Mouse (Mus musculus): ENCODE results near the gene Nptxr.
A peak's percentile ranks its signal among the peaks of the same experiment; 100 is the strongest.

The Nptxr gene

GRCm38 (mm10) chr15:79752742-79753419 lies 51.7 kb downstream of the Nptxr start:
- peak; percentile 77 for DNase-seq (ENCODE audit: inconsistent ontology term)

GRCm38 (mm10) chr15:79751772-79752171 lies 52.8 kb downstream of the Nptxr start:
- no peak for DNase-seq (ENCODE audit: inconsistent ontology term)

- DNase-seq (ENCODE audit: inconsistent ontology term): no peak
These were observed 54.3 kb downstream of the Nptxr start for GRCm38 (mm10) chr15:79750266-79750665.

GRCm38 (mm10) chr15:79749162-79749561 lies 55.4 kb downstream of the Nptxr start:
- DNase-seq (ENCODE audit: inconsistent ontology term): no peak

GRCm38 (mm10) chr15:79747998-79748397 lies 56.6 kb downstream of the Nptxr start:
- no peak for DNase-seq (ENCODE audit: inconsistent ontology term)

- no peak for DNase-seq (ENCODE audit: inconsistent ontology term)
These were observed 58.7 kb downstream of the Nptxr start for GRCm38 (mm10) chr15:79745883-79746282.

GRCm38 (mm10) chr15:79745312-79745711 lies 59.3 kb downstream of the Nptxr start:
- DNase-seq (ENCODE audit: inconsistent ontology term): no peak

- no peak for DNase-seq (ENCODE audit: inconsistent ontology term)
These were observed 59.8 kb downstream of the Nptxr start for GRCm38 (mm10) chr15:79744742-79745141.

- no peak for DNase-seq (ENCODE audit: inconsistent ontology term)
These were observed 60.6 kb downstream of the Nptxr start for GRCm38 (mm10) chr15:79744001-79744400.

- no peak for DNase-seq (ENCODE audit: inconsistent ontology term)
These were observed 61.9 kb downstream of the Nptxr start for GRCm38 (mm10) chr15:79742706-79743023.

GRCm38 (mm10) chr15:79741921-79742705 lies 62.5 kb downstream of the Nptxr start, which contains the start of gene Sun2:
TSS of gene Sun2 (minus strand) at chr15:79742536.
- peak; percentile 92 for DNase-seq (ENCODE audit: inconsistent ontology term)

- peak; percentile 82 for DNase-seq (ENCODE audit: inconsistent ontology term)
These were observed 63.2 kb downstream of the Nptxr start for GRCm38 (mm10) chr15:79741173-79741858.

- no peak for DNase-seq (ENCODE audit: inconsistent ontology term)
These were observed 63.8 kb downstream of the Nptxr start for GRCm38 (mm10) chr15:79740739-79741138.

Measured in Muller cell, postnatal 12 days (primary cell).